Mouse (Mus musculus): ENCODE results near the gene Fndc4. TPM values are rescaled to one million over a fixed set of nuclear protein-coding genes. Genes with fewer than 3 reads are reported as not detected.

Gene Fndc4
- polyA plus RNA-seq, 1 experiment from 2014 or later = 51.9 TPM

- Histone ChIP-seq H3K4me3 (peak within 1 kb of the TSS; percentile 68), H3K27me3 (ENCODE audit: insufficient read depth, poor library complexity, severe bottlenecking) (no peaks in the 10 kb centered on the region), H3K36me3 (peaks cover 26% of the 10 kb centered on the region), H3K27ac (peak within 1 kb of the TSS; percentile 86), H3K9me3 (no peaks in the 10 kb centered on the region), H3K4me1 (peaks cover 30% of the 10 kb centered on the region)
- WGBS = 3% methylated on average over 45 of the region's 45 CpGs
- peak; percentile 99 for DNase-seq (ENCODE audit: low spot score)
These were observed 5.1 kb downstream of the Fndc4 start, which contains the start of gene Ift172 for GRCm38 (mm10) chr5:31290521-31291360. Ift172 (minus strand) TSS chr5:31291116.

GRCm38 (mm10) chr5:31289626-31290230 lies 6.2 kb downstream of the Fndc4 start:
- DNase-seq (ENCODE audit: low spot score) = no peak
- H3K4me3 ChIP-seq = peak overlapping the region; percentile 68
- WGBS = 59% methylated on average over 3 of the region's 3 CpGs

GRCm38 (mm10) chr5:31288655-31289054 lies 7.2 kb downstream of the Fndc4 start:
- WGBS = 77% methylated on average over 3 of the region's 3 CpGs
- peaks cover 44% of the 10 kb centered on the region for H3K36me3 ChIP-seq
- DNase-seq (ENCODE audit: low spot score) = no peak
- no peak overlapping the region for H3K27ac ChIP-seq
- H3K4me3 ChIP-seq = no peak overlapping the region
- H3K9me3 ChIP-seq = no peaks in the 10 kb centered on the region
- H3K4me1 ChIP-seq = peaks cover 13% of the 10 kb centered on the region
- H3K27me3 ChIP-seq (ENCODE audit: insufficient read depth, poor library complexity, severe bottlenecking) = no peaks in the 10 kb centered on the region

More at GRCm38 (mm10) chr5:31289626-31290230, 6.2 kb downstream of the Fndc4 start:
- Histone ChIP-seq H3K27ac (peak overlapping the region; percentile 86; the same call in 1 of the 2 replicates), H3K27me3 (ENCODE audit: insufficient read depth, poor library complexity, severe bottlenecking) (no peaks in the 10 kb centered on the region), H3K4me1 (peaks cover 20% of the 10 kb centered on the region), H3K36me3 (peaks cover 36% of the 10 kb centered on the region), H3K9me3 (no peaks in the 10 kb centered on the region)

GRCm38 (mm10) chr5:31288225-31288624 lies 7.7 kb downstream of the Fndc4 start:
- Histone ChIP-seq H3K4me3 (no peak overlapping the region), H3K27me3 (ENCODE audit: insufficient read depth, poor library complexity, severe bottlenecking) (no peaks in the 10 kb centered on the region), H3K4me1 (peaks cover 13% of the 10 kb centered on the region), H3K36me3 (peaks cover 44% of the 10 kb centered on the region), H3K9me3 (no peaks in the 10 kb centered on the region), H3K27ac (no peak overlapping the region)
- DNase-seq (ENCODE audit: low spot score) = no peak
- WGBS = 70% methylated on average over 4 of the region's 4 CpGs

GRCm38 (mm10) chr5:31279245-31279988 lies 16.5 kb downstream of the Fndc4 start:
- Histone ChIP-seq H3K27me3 (ENCODE audit: insufficient read depth, poor library complexity, severe bottlenecking) (no peaks in the 10 kb centered on the region), H3K36me3 (peaks cover 80% of the 10 kb centered on the region), H3K9me3 (no peaks in the 10 kb centered on the region), H3K4me3 (no peak overlapping the region), H3K4me1 (no peaks in the 10 kb centered on the region), H3K27ac (no peak overlapping the region)
- 84% methylated on average over 20 of the region's 20 CpGs for WGBS
- DNase-seq (ENCODE audit: low spot score) = no peak

GRCm38 (mm10) chr5:31273018-31273417 lies 22.9 kb downstream of the Fndc4 start:
- WGBS = 82% methylated on average over 6 of the region's 6 CpGs
- H3K27me3 ChIP-seq (ENCODE audit: insufficient read depth, poor library complexity, severe bottlenecking) = no peaks in the 10 kb centered on the region
- DNase-seq (ENCODE audit: low spot score) = no peak
- no peaks in the 10 kb centered on the region for H3K4me1 ChIP-seq
- peaks cover 75% of the 10 kb centered on the region for H3K36me3 ChIP-seq
- no peaks in the 10 kb centered on the region for H3K9me3 ChIP-seq
- H3K4me3 ChIP-seq = no peak overlapping the region
- no peak overlapping the region for H3K27ac ChIP-seq

GRCm38 (mm10) chr5:31267686-31268085 lies 28.2 kb downstream of the Fndc4 start:
- Histone ChIP-seq H3K4me3 (no peak overlapping the region), H3K4me1 (no peaks in the 10 kb centered on the region), H3K27me3 (ENCODE audit: insufficient read depth, poor library complexity, severe bottlenecking) (no peaks in the 10 kb centered on the region), H3K27ac (no peak overlapping the region), H3K9me3 (no peaks in the 10 kb centered on the region), H3K36me3 (peaks cover 94% of the 10 kb centered on the region)
- 81% methylated on average over 6 of the region's 6 CpGs for WGBS
- no peak for DNase-seq (ENCODE audit: low spot score)

- no peak overlapping the region for H3K4me3 ChIP-seq
- no peak overlapping the region for H3K27ac ChIP-seq
- no peaks in the 10 kb centered on the region for H3K9me3 ChIP-seq
- peaks cover 95% of the 10 kb centered on the region for H3K36me3 ChIP-seq
- no peaks in the 10 kb centered on the region for H3K4me1 ChIP-seq
- no peaks in the 10 kb centered on the region for H3K27me3 ChIP-seq (ENCODE audit: insufficient read depth, poor library complexity, severe bottlenecking)
- 85% methylated on average over 7 of the region's 7 CpGs for WGBS
- no peak for DNase-seq (ENCODE audit: low spot score)
These were observed 29.8 kb downstream of the Fndc4 start for GRCm38 (mm10) chr5:31266101-31266500.

- peak; percentile 71 for DNase-seq (ENCODE audit: low spot score)
- Histone ChIP-seq H3K27me3 (ENCODE audit: insufficient read depth, poor library complexity, severe bottlenecking) (no peaks in the 10 kb centered on the region), H3K4me1 (peaks cover 22% of the 10 kb centered on the region), H3K4me3 (no peak overlapping the region), H3K27ac (no peak overlapping the region), H3K9me3 (no peaks in the 10 kb centered on the region), H3K36me3 (peaks cover 83% of the 10 kb centered on the region)
- WGBS = 79% methylated on average over 11 of the region's 11 CpGs
These were observed 38.3 kb downstream of the Fndc4 start for GRCm38 (mm10) chr5:31257616-31258015.

GRCm38 (mm10) chr5:31255971-31256370 lies 39.9 kb downstream of the Fndc4 start:
- Histone ChIP-seq H3K27me3 (ENCODE audit: insufficient read depth, poor library complexity, severe bottlenecking) (no peaks in the 10 kb centered on the region), H3K4me1 (peaks cover 38% of the 10 kb centered on the region), H3K9me3 (no peaks in the 10 kb centered on the region), H3K36me3 (peaks cover 82% of the 10 kb centered on the region), H3K27ac (no peak overlapping the region), H3K4me3 (no peak overlapping the region)
- no peak for DNase-seq (ENCODE audit: low spot score)
- 92% methylated on average over 2 of the region's 2 CpGs for WGBS

- peaks cover 44% of the 10 kb centered on the region for H3K4me1 ChIP-seq
- DNase-seq (ENCODE audit: low spot score) = peak; percentile 73
- H3K36me3 ChIP-seq = peaks cover 82% of the 10 kb centered on the region
- H3K4me3 ChIP-seq = no peak overlapping the region
- no peaks in the 10 kb centered on the region for H3K27me3 ChIP-seq (ENCODE audit: insufficient read depth, poor library complexity, severe bottlenecking)
- no peak overlapping the region for H3K27ac ChIP-seq
- H3K9me3 ChIP-seq = no peaks in the 10 kb centered on the region
- 91% methylated on average over 2 of the region's 2 CpGs for WGBS
These were observed 40.5 kb downstream of the Fndc4 start for GRCm38 (mm10) chr5:31255381-31255780.

GRCm38 (mm10) chr5:31254901-31255300 lies 41.0 kb downstream of the Fndc4 start:
- Histone ChIP-seq H3K4me3 (no peak overlapping the region), H3K27me3 (ENCODE audit: insufficient read depth, poor library complexity, severe bottlenecking) (no peaks in the 10 kb centered on the region), H3K36me3 (peaks cover 82% of the 10 kb centered on the region), H3K27ac (no peak overlapping the region), H3K4me1 (peaks cover 49% of the 10 kb centered on the region), H3K9me3 (no peaks in the 10 kb centered on the region)
- WGBS = 79% methylated on average over 8 of the region's 8 CpGs
- DNase-seq (ENCODE audit: low spot score) = peak; percentile 54

GRCm38 (mm10) chr5:31254452-31254851 lies 41.4 kb downstream of the Fndc4 start:
- Histone ChIP-seq H3K27ac (peak overlapping the region; percentile 75; the same call in 1 of the 2 replicates), H3K36me3 (peaks cover 82% of the 10 kb centered on the region), H3K27me3 (ENCODE audit: insufficient read depth, poor library complexity, severe bottlenecking) (no peaks in the 10 kb centered on the region), H3K4me3 (no peak overlapping the region), H3K4me1 (peaks cover 49% of the 10 kb centered on the region), H3K9me3 (no peaks in the 10 kb centered on the region)
- 84% methylated on average over 7 of the region's 7 CpGs for WGBS
- peak; percentile 71 for DNase-seq (ENCODE audit: low spot score)
